Mouse (Mus musculus): Measurements from ENCODE around the gene Nkx2-3. TPM values are rescaled to one million over a fixed set of nuclear protein-coding genes. Genes with fewer than 3 reads are reported as not detected.

Gene Nkx2-3
- 1.5 TPM for polyA plus RNA-seq (2014; fragmentation: Illumina TruSeq; extraction: RNeasy Lipid Tissue Mini Kit (QIAGEN cat#74804); ENCODE audit: low replicate concordance)

DNA sequence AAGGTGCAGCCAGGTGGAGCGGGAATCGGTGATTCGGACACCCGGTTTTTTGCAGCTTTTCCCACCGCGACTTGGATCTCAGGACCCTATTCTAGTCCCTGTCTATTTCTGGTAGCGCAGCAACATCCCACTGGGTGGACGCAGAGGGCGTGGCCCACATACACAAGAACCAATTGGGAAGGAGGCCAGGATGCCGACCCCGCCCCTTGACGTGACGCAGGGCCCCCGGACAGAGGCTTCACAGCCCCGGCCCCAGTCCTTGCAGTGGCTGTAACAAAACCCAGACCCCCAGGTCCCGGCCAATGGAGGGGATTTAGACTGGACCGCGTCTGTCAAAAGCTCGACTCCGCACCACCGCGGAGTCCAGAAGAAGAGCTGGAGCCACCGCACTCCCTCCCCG is at the start of gene Nkx2-3:
Gene Nkx2-3, plus strand, starts transcription at position 275 of the 400 bp plus-strand sequence.

Other genes with a start within 250 kb of the Nkx2-3 start
- 0.52 TPM for gene Hpse2, start 224.0 kb upstream of the Nkx2-3 start, polyA plus RNA-seq (2014; fragmentation: Illumina TruSeq; extraction: RNeasy Lipid Tissue Mini Kit (QIAGEN cat#74804); ENCODE audit: low replicate concordance)
- gene Cnnm1, start 171.9 kb upstream of the Nkx2-3 start, polyA plus RNA-seq (2014; fragmentation: Illumina TruSeq; extraction: RNeasy Lipid Tissue Mini Kit (QIAGEN cat#74804); ENCODE audit: low replicate concordance) = 0.45 TPM
- 10.1 TPM for gene Got1, start 87.7 kb upstream of the Nkx2-3 start, polyA plus RNA-seq (2014; fragmentation: Illumina TruSeq; extraction: RNeasy Lipid Tissue Mini Kit (QIAGEN cat#74804); ENCODE audit: low replicate concordance)
- 5.6 TPM for gene Slc25a28, start 62.6 kb downstream of the Nkx2-3 start, polyA plus RNA-seq (2014; fragmentation: Illumina TruSeq; extraction: RNeasy Lipid Tissue Mini Kit (QIAGEN cat#74804); ENCODE audit: low replicate concordance)
- gene Entpd7, start 77.3 kb downstream of the Nkx2-3 start, polyA plus RNA-seq (2014; fragmentation: Illumina TruSeq; extraction: RNeasy Lipid Tissue Mini Kit (QIAGEN cat#74804); ENCODE audit: low replicate concordance) = 42.5 TPM
- gene Cutc, start 140.7 kb downstream of the Nkx2-3 start, polyA plus RNA-seq (2014; fragmentation: Illumina TruSeq; extraction: RNeasy Lipid Tissue Mini Kit (QIAGEN cat#74804); ENCODE audit: low replicate concordance) = 41.2 TPM
- gene Cox15, start 140.7 kb downstream of the Nkx2-3 start, polyA plus RNA-seq (2014; fragmentation: Illumina TruSeq; extraction: RNeasy Lipid Tissue Mini Kit (QIAGEN cat#74804); ENCODE audit: low replicate concordance) = 10.7 TPM
- gene Abcc2, start 169.9 kb downstream of the Nkx2-3 start, polyA plus RNA-seq (2014; fragmentation: Illumina TruSeq; extraction: RNeasy Lipid Tissue Mini Kit (QIAGEN cat#74804); ENCODE audit: low replicate concordance) = 982 TPM